Mouse (Mus musculus) megakaryocyte, embryonic 14.5 days (primary cell): ENCODE measurements at regions not wholly inside any gene's neighbourhood (a gene's known extent, or its start where the extent isn't known, plus 50 kb on each side); places are given as distances from the start of the nearest gene placed in this dataset.

Source experiments
- H3K27me3 ChIP-seq: replicated peaks from 2 replicates; pipeline ENCODE3; 2012; ENCODE audit warnings: inconsistent platforms
- H3K36me3 ChIP-seq: replicated peaks from 2 replicates; pipeline ENCODE3; 2012; ENCODE audit warnings: low read length, inconsistent platforms, mixed read lengths
- H3K4me1 ChIP-seq: 2 replicates; pipeline ENCODE4 v1.6.1; 2012; ENCODE audit warnings: inconsistent platforms
- H3K4me3 ChIP-seq: replicated peaks from 2 replicates; pipeline ENCODE3; 2012; ENCODE audit warnings: moderate library complexity, mild to moderate bottlenecking, inconsistent platforms
- H3K9me3 ChIP-seq: 2 replicates; pipeline ENCODE4 v1.6.1; 2012; ENCODE audit warnings: inconsistent platforms
- FLI1 ChIP-seq: IDR thresholded peaks from 2 replicates; pipeline ENCODE4 v1.6.1; 2012; ENCODE audit warnings: low read length, inconsistent platforms, mixed read lengths
- GATA1 ChIP-seq: IDR thresholded peaks from 3 replicates; pipeline ENCODE4 v1.6.1; 2012; ENCODE audit warnings: mixed read lengths, low read length, inconsistent platforms, borderline replicate concordance

DNA sequence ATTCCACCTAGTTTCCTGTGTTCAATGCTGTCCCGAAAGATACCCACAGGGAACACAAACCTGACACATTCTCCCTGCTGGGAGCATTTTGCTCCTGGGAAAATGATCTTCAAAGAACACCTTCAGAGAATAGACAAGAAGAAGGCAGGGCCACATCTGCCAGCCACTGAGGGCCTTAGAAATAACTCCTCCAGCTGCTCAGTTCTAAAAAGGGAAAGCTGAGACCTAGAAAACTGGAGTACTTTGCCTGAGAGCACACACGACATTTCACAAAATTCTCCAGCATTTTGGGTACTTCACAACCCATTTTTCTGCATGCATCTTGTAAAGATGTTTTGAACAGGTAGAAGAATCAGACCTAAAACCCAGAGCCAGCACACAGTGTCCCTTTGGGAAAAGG, 519.6 kb downstream of the Insc start:
- TF ChIP-seq GATA1: no peak
- no peak for TF ChIP-seq FLI1
- Histone ChIP-seq H3K4me1 (no peaks in the 10 kb centered on the region), H3K27me3 (peaks cover 3% of the 10 kb centered on the region), H3K36me3 (no peaks in the 10 kb centered on the region), H3K9me3 (no peaks in the 10 kb centered on the region; the same call in 1 of the 2 replicates), H3K4me3 (no peak overlapping the region)

- TF ChIP-seq FLI1 (no peak), GATA1 (no peak)
- Histone ChIP-seq H3K9me3 (no peaks in the 10 kb centered on the region), H3K36me3 (no peaks in the 10 kb centered on the region), H3K4me3 (no peak overlapping the region), H3K27me3 (peaks cover 3% of the 10 kb centered on the region), H3K4me1 (no peaks in the 10 kb centered on the region)
Measured at GRCm38 (mm10) chr7:115266141-115266540, 522.6 kb downstream of the Insc start.

GRCm38 (mm10) chr7:115270803-115271202, 527.3 kb downstream of the Insc start:
- H3K4me1 ChIP-seq: no peaks in the 10 kb centered on the region
- H3K9me3 ChIP-seq: no peaks in the 10 kb centered on the region
- no peak overlapping the region for H3K4me3 ChIP-seq
- TF ChIP-seq FLI1: no peak
- TF ChIP-seq GATA1: no peak
- no peaks in the 10 kb centered on the region for H3K36me3 ChIP-seq
- H3K27me3 ChIP-seq: no peaks in the 10 kb centered on the region

GRCm38 (mm10) chr7:115274836-115275235, 531.3 kb downstream of the Insc start:
- H3K36me3 ChIP-seq: no peaks in the 10 kb centered on the region
- H3K27me3 ChIP-seq: peaks cover 3% of the 10 kb centered on the region
- H3K9me3 ChIP-seq: no peaks in the 10 kb centered on the region
- H3K4me3 ChIP-seq: no peak overlapping the region
- no peak for TF ChIP-seq FLI1
- no peak for TF ChIP-seq GATA1
- no peaks in the 10 kb centered on the region for H3K4me1 ChIP-seq

GRCm38 (mm10) chr7:115290801-115291417, 547.4 kb downstream of the Insc start:
- Histone ChIP-seq H3K27me3 (peaks cover 4% of the 10 kb centered on the region), H3K36me3 (no peaks in the 10 kb centered on the region), H3K4me1 (no peaks in the 10 kb centered on the region), H3K9me3 (no peaks in the 10 kb centered on the region), H3K4me3 (no peak overlapping the region)
- TF ChIP-seq FLI1: no peak
- no peak for TF ChIP-seq GATA1

DNA sequence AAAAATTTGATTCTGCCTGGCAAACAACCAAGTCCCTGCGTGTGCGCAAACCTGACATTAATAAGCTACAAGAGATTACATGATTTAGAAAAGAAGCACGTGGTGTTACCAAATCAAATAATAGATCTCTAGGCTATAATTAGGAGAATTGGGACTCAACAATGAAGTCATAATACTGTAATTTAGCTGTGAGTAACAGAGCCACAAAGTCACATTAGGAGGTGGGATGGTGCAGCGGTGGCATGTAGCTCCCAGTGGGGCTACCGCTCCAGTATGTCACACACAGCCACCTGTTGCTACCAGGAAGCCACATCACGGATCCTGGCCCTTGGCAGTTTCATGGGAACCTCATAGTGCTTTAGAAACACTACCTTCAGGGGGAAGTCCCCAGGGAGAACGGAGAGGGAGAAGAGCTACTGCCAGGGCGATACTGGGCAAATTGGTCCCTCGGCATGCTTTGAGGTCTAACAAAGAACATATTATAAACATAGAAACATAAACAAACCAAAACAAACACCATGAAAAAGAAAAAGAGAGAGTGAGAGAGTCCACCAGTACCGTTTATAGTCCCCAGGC, 551.2 kb downstream of the Insc start:
- H3K27me3 ChIP-seq: peaks cover 6% of the 10 kb centered on the region
- H3K4me3 ChIP-seq: no peak overlapping the region
- TF ChIP-seq FLI1 (no peak), GATA1 (no peak)
- no peaks in the 10 kb centered on the region for H3K9me3 ChIP-seq
- H3K36me3 ChIP-seq: no peaks in the 10 kb centered on the region
- no peaks in the 10 kb centered on the region for H3K4me1 ChIP-seq

- Histone ChIP-seq H3K27me3 (peaks cover 2% of the 10 kb centered on the region), H3K9me3 (no peaks in the 10 kb centered on the region), H3K36me3 (no peaks in the 10 kb centered on the region), H3K4me1 (no peaks in the 10 kb centered on the region), H3K4me3 (no peak overlapping the region)
- TF ChIP-seq GATA1 (no peak), FLI1 (no peak)
Measured at GRCm38 (mm10) chr7:115300241-115300640, 556.7 kb downstream of the Insc start.

DNA sequence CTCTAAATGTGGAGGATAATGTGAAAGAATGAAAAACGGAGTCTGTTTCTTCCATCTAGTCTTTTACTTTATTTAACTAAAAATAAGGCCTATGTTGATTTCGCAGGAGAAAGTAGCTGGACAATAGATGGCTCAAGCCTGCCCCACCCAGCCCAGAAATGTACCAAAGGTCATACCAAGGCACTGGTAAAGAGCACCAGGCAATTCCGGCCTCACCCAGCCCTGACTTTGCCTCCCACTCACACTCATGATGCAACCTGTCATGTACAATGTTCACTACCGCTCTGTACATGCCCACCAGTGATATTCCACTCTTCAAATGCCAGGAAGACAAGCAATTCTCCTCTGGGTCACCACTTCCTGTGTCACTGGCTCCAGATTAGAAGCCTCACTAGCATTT, 564.9 kb downstream of the Insc start:
- no peak for TF ChIP-seq GATA1
- no peak for TF ChIP-seq FLI1
- H3K36me3 ChIP-seq: no peaks in the 10 kb centered on the region
- H3K27me3 ChIP-seq: peaks cover 15% of the 10 kb centered on the region
- H3K4me3 ChIP-seq: no peak overlapping the region
- H3K9me3 ChIP-seq: no peaks in the 10 kb centered on the region
- H3K4me1 ChIP-seq: peaks cover 4% of the 10 kb centered on the region

- H3K4me3 ChIP-seq: no peak overlapping the region
- no peaks in the 10 kb centered on the region for H3K9me3 ChIP-seq
- H3K27me3 ChIP-seq: peaks cover 19% of the 10 kb centered on the region
- TF ChIP-seq FLI1: no peak
- no peak for TF ChIP-seq GATA1
- H3K4me1 ChIP-seq: peaks cover 4% of the 10 kb centered on the region
- H3K36me3 ChIP-seq: no peaks in the 10 kb centered on the region
Measured at GRCm38 (mm10) chr7:115310400-115311225, 567.1 kb downstream of the Insc start.

- no peaks in the 10 kb centered on the region for H3K4me1 ChIP-seq
- H3K27me3 ChIP-seq: peaks cover 5% of the 10 kb centered on the region
- no peaks in the 10 kb centered on the region for H3K36me3 ChIP-seq
- no peaks in the 10 kb centered on the region for H3K9me3 ChIP-seq
- TF ChIP-seq FLI1: no peak
- TF ChIP-seq GATA1: no peak
- no peak overlapping the region for H3K4me3 ChIP-seq
Measured at GRCm38 (mm10) chr7:115319504-115319903, 576.0 kb downstream of the Insc start.

GRCm38 (mm10) chr7:115322989-115323388, 579.5 kb downstream of the Insc start:
- TF ChIP-seq GATA1 (no peak), FLI1 (no peak)
- no peaks in the 10 kb centered on the region for H3K36me3 ChIP-seq
- no peak overlapping the region for H3K4me3 ChIP-seq
- peaks cover 7% of the 10 kb centered on the region for H3K27me3 ChIP-seq
- H3K9me3 ChIP-seq: no peaks in the 10 kb centered on the region
- no peaks in the 10 kb centered on the region for H3K4me1 ChIP-seq
